Mouse (Mus musculus) megakaryocyte, embryonic 14.5 days (primary cell): ENCODE results near the gene Hcls1. TPM values are rescaled to one million over a fixed set of nuclear protein-coding genes. Genes with fewer than 3 reads are reported as not detected.

ENCODE experiments used
- H3K27me3 ChIP-seq: replicated peaks from 2 replicates; pipeline ENCODE3; 2012; ENCODE audit warnings: inconsistent platforms
- H3K36me3 ChIP-seq: replicated peaks from 2 replicates; pipeline ENCODE3; 2012; ENCODE audit warnings: low read length, inconsistent platforms, mixed read lengths
- H3K4me1 ChIP-seq: 2 replicates; pipeline ENCODE4 v1.6.1; 2012; ENCODE audit warnings: inconsistent platforms
- H3K4me3 ChIP-seq: replicated peaks from 2 replicates; pipeline ENCODE3; 2012; ENCODE audit warnings: moderate library complexity, mild to moderate bottlenecking, inconsistent platforms
- H3K9me3 ChIP-seq: 2 replicates; pipeline ENCODE4 v1.6.1; 2012; ENCODE audit warnings: inconsistent platforms
- FLI1 ChIP-seq: IDR thresholded peaks from 2 replicates; pipeline ENCODE4 v1.6.1; 2012; ENCODE audit warnings: low read length, inconsistent platforms, mixed read lengths
- GATA1 ChIP-seq: IDR thresholded peaks from 3 replicates; pipeline ENCODE4 v1.6.1; 2012; ENCODE audit warnings: mixed read lengths, low read length, inconsistent platforms, borderline replicate concordance
- polyA plus RNA-seq: library from polyadenylated mRNA; stranded (reverse); fragments of >175 nt; gene quantifications from 2 replicates; pipeline ENCODE4 v1.2.3, GENCODE M21; 2012; ENCODE audit warnings: low replicate concordance; ENCODE audit not compliant: insufficient read depth

The Hcls1 gene
- polyA plus RNA-seq, 1 experiment = 219 TPM

- Histone ChIP-seq H3K4me3 (no peak overlapping the region), H3K27me3 (no peaks in the 10 kb centered on the region), H3K4me1 (no peaks in the 10 kb centered on the region), H3K36me3 (peaks cover 99% of the 10 kb centered on the region), H3K9me3 (no peaks in the 10 kb centered on the region)
- TF ChIP-seq FLI1 (no peak), GATA1 (no peak)
Observed at GRCm38 (mm10) chr16:36914195-36914594, 20.6 kb upstream of the Hcls1 start.

GRCm38 (mm10) chr16:36918505-36918904, 16.3 kb upstream of the Hcls1 start:
- Histone ChIP-seq H3K4me1 (peaks cover 16% of the 10 kb centered on the region), H3K4me3 (no peak overlapping the region), H3K36me3 (peaks cover 97% of the 10 kb centered on the region), H3K27me3 (no peaks in the 10 kb centered on the region), H3K9me3 (no peaks in the 10 kb centered on the region)
- TF ChIP-seq FLI1 = no peak
- TF ChIP-seq GATA1 = no peak

- H3K4me1 ChIP-seq = peaks cover 21% of the 10 kb centered on the region
- H3K36me3 ChIP-seq = peaks cover 96% of the 10 kb centered on the region
- no peak overlapping the region for H3K4me3 ChIP-seq
- TF ChIP-seq FLI1 (no peak), GATA1 (no peak)
- H3K9me3 ChIP-seq = no peaks in the 10 kb centered on the region
- H3K27me3 ChIP-seq = no peaks in the 10 kb centered on the region
Observed at GRCm38 (mm10) chr16:36920410-36920809, 14.4 kb upstream of the Hcls1 start.

GRCm38 (mm10) chr16:36921067-36921613, 13.6 kb upstream of the Hcls1 start:
- H3K4me1 ChIP-seq = peaks cover 21% of the 10 kb centered on the region
- H3K4me3 ChIP-seq = no peak overlapping the region
- H3K9me3 ChIP-seq = no peaks in the 10 kb centered on the region
- TF ChIP-seq FLI1 (no peak), GATA1 (no peak)
- H3K27me3 ChIP-seq = no peaks in the 10 kb centered on the region
- H3K36me3 ChIP-seq = peaks cover 96% of the 10 kb centered on the region

GRCm38 (mm10) chr16:36921980-36922379, 12.8 kb upstream of the Hcls1 start:
- no peaks in the 10 kb centered on the region for H3K27me3 ChIP-seq
- TF ChIP-seq GATA1 (no peak), FLI1 (no peak)

GRCm38 (mm10) chr16:36924312-36924711, 10.5 kb upstream of the Hcls1 start:
- no peaks in the 10 kb centered on the region for H3K9me3 ChIP-seq
- TF ChIP-seq GATA1 = no peak
- no peak for TF ChIP-seq FLI1
- H3K27me3 ChIP-seq = no peaks in the 10 kb centered on the region
- H3K4me1 ChIP-seq = peaks cover 21% of the 10 kb centered on the region
- peaks cover 97% of the 10 kb centered on the region for H3K36me3 ChIP-seq
- no peak overlapping the region for H3K4me3 ChIP-seq

More at GRCm38 (mm10) chr16:36921980-36922379, 12.8 kb upstream of the Hcls1 start:
- no peaks in the 10 kb centered on the region for H3K9me3 ChIP-seq
- H3K4me1 ChIP-seq = peaks cover 21% of the 10 kb centered on the region
- no peak overlapping the region for H3K4me3 ChIP-seq
- peaks cover 96% of the 10 kb centered on the region for H3K36me3 ChIP-seq

- no peak for TF ChIP-seq GATA1
- no peak for TF ChIP-seq FLI1
- H3K4me1 ChIP-seq = peaks cover 24% of the 10 kb centered on the region
- peaks cover 97% of the 10 kb centered on the region for H3K36me3 ChIP-seq
- no peaks in the 10 kb centered on the region for H3K9me3 ChIP-seq
- no peaks in the 10 kb centered on the region for H3K27me3 ChIP-seq
- H3K4me3 ChIP-seq = no peak overlapping the region
Observed at GRCm38 (mm10) chr16:36925351-36925750, 9.4 kb upstream of the Hcls1 start.

- no peaks in the 10 kb centered on the region for H3K27me3 ChIP-seq
- H3K9me3 ChIP-seq = no peaks in the 10 kb centered on the region
- peaks cover 28% of the 10 kb centered on the region for H3K4me1 ChIP-seq
- no peak for TF ChIP-seq FLI1
- no peak for TF ChIP-seq GATA1
- peaks cover 97% of the 10 kb centered on the region for H3K36me3 ChIP-seq
- no peak overlapping the region for H3K4me3 ChIP-seq
Observed at GRCm38 (mm10) chr16:36925797-36926196, 9.0 kb upstream of the Hcls1 start.

- peaks cover 32% of the 10 kb centered on the region for H3K4me1 ChIP-seq
- H3K27me3 ChIP-seq = no peaks in the 10 kb centered on the region
- no peaks in the 10 kb centered on the region for H3K9me3 ChIP-seq
- TF ChIP-seq FLI1 (no peak), GATA1 (no peak)
- no peak overlapping the region for H3K4me3 ChIP-seq
- peaks cover 99% of the 10 kb centered on the region for H3K36me3 ChIP-seq
Observed at GRCm38 (mm10) chr16:36926514-36927447, 8.0 kb upstream of the Hcls1 start.

- Histone ChIP-seq H3K36me3 (peaks cover 99% of the 10 kb centered on the region), H3K4me3 (no peak overlapping the region), H3K9me3 (no peaks in the 10 kb centered on the region), H3K27me3 (no peaks in the 10 kb centered on the region), H3K4me1 (peaks cover 35% of the 10 kb centered on the region)
- TF ChIP-seq FLI1 (no peak), GATA1 (no peak)
Observed at GRCm38 (mm10) chr16:36927495-36928105, 7.2 kb upstream of the Hcls1 start.

- no peaks in the 10 kb centered on the region for H3K9me3 ChIP-seq
- no peak for TF ChIP-seq GATA1
- no peak for TF ChIP-seq FLI1
- peaks cover 99% of the 10 kb centered on the region for H3K36me3 ChIP-seq
- H3K4me1 ChIP-seq = peaks cover 36% of the 10 kb centered on the region
- no peaks in the 10 kb centered on the region for H3K27me3 ChIP-seq
- no peak overlapping the region for H3K4me3 ChIP-seq
Observed at GRCm38 (mm10) chr16:36928106-36928500, 6.7 kb upstream of the Hcls1 start.
